Mouse (Mus musculus): ENCODE data around the gene Usp48.

DNA sequence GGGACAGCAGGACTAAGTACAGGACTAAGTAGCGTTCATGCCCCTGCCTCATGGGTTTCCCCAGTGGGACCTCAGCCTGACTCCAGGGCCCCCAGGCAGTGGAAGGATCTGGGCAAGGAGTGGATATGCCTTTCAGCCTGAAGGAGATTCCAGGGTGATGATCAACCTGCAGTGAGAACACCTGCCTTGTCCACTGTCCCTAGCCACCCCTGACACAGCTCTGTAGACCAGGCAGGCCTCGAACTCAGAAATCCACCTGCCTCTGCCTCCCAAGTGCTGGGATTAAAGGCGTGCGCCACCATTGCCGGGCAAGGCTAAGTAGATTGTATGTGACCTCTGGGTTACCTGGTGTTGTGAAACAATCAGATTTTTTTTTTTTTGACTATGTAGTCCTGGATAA, 72.2 kb downstream of the Usp48 start:
- no peak for TF ChIP-seq CTCF (IDR thresholded peaks at IDR 0.05; ENCODE audit: low read depth, low read length)
- no peak for TF ChIP-seq TAL1 (conservative IDR thresholded peaks at IDR 0.05; ENCODE audit: low read depth, low read length)
- TF ChIP-seq GATA1 (IDR thresholded peaks at IDR 0.05; ENCODE audit: borderline replicate concordance, low read length) = no peak

All from G1E (cell line).